Mouse (Mus musculus) bone marrow macrophage, adult 2 months (primary cell): Measurements from ENCODE around the gene Lgr4.

Source experiments
- CTCF ChIP-seq: IDR thresholded peaks from 2 replicates; pipeline ENCODE4 v1.5.1; 2012; ENCODE audit warnings: low read depth, mild to moderate bottlenecking, low read length, moderate library complexity
- POLR2A ChIP-seq: IDR thresholded peaks from 2 replicates; pipeline ENCODE4 v1.6.1; 2012; ENCODE audit warnings: mild to moderate bottlenecking, low read depth, low read length, borderline replicate concordance

DNA sequence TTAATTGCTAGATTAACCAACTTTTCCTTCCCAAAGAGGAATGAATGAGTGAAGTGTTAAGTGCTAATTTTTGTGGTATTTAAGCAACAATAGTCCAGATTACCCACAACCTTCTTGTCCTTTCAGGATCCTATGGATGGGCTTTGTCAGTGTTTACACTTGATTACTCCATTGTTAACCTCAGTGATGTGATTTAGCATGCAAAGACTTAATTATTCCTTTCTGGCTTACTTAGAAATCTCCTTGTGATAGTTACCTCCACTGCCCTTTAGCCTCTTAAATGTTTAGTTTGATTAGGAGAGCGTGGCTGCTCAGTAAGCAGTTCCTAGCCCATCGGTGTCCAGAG, 18.9 kb downstream of the Lgr4 start:
- TF ChIP-seq CTCF (no peak), POLR2A (no peak)
